Mouse (Mus musculus) lung, embryonic 14.5 days (tissue): ENCODE measurements around the gene Tex14. TPM values are rescaled to one million over a fixed set of nuclear protein-coding genes. Genes with fewer than 3 reads are reported as not detected.
"Not testable (repeated sequence)": the region's sequence is repeated elsewhere in the genome, so short reads cannot be mapped to it uniquely, and the experiment has no call there.

Experiments used
- ATAC-seq: fragments of 200-750 bp; cut with Nextera tagmentation; 2 replicates; pipeline ENCODE4 v1.8.0; 2017; ENCODE audit warnings: mild to moderate bottlenecking, moderate TSS enrichment, moderate library complexity; ENCODE audit not compliant: insufficient read depth
- DNase-seq: peaks from one replicate; pipeline ENCODE4 v3.0.0-alpha.2; 2015
- H3K27ac ChIP-seq: fragments of 300-500 bp; sonication (generic); 2 replicates; pipeline ENCODE4 v1.5.1; 2014; ENCODE audit warnings: low read depth, mild to moderate bottlenecking, moderate library complexity
- H3K27me3 ChIP-seq: fragments of 300-500 bp; sonication (generic); 2 replicates; pipeline ENCODE4 v1.6.1; 2014; ENCODE audit warnings: low read length, control low read depth; ENCODE audit not compliant: insufficient read depth
- H3K36me3 ChIP-seq: fragments of 300-500 bp; sonication (generic); 2 replicates; pipeline ENCODE4 v1.6.1; 2014; ENCODE audit warnings: control low read depth; ENCODE audit not compliant: insufficient read depth
- H3K4me1 ChIP-seq: fragments of 300-500 bp; sonication (generic); 2 replicates; pipeline ENCODE4 v1.6.1; 2014; ENCODE audit warnings: antibody characterized with exemption, control low read depth; ENCODE audit not compliant: insufficient read depth
- H3K4me2 ChIP-seq: fragments of 300-500 bp; sonication (generic); 2 replicates; pipeline ENCODE4 v1.6.1; 2014; ENCODE audit warnings: mild to moderate bottlenecking
- H3K4me3 ChIP-seq: fragments of 300-500 bp; sonication (generic); 2 replicates; pipeline ENCODE4 v1.5.1; 2014; ENCODE audit warnings: low read depth, low read length
- H3K9ac ChIP-seq: fragments of 300-500 bp; sonication (generic); 2 replicates; pipeline ENCODE4 v1.6.1; 2014
- H3K9me3 ChIP-seq: fragments of 300-500 bp; sonication (generic); 2 replicates; pipeline ENCODE4 v1.6.1; 2016; ENCODE audit warnings: low read depth, low read length, control low read depth
- CTCF ChIP-seq: IDR thresholded peaks from 2 replicates; pipeline ENCODE4 v1.5.1; 2016; ENCODE audit warnings: antibody characterized with exemption, low read depth
- WGBS: fragments of 180-500 bp; shearing (Covaris S2); extraction: QIAGEN DNeasy Blood & Tissue Kit; methylation state at CpG from one replicate; pipeline ENCODE4 v1.1.7; 2014; 5-methylcytosine and 5-hydroxymethylcytosine counted together
- polyA plus RNA-seq: library from polyadenylated mRNA; unstranded; fragments of >200 nt; fragmentation: Nextera tagmentation; extraction: Ambion mirVana; gene quantifications from 2 replicates; pipeline ENCODE4 v1.2.1, GENCODE M21; 2014

Gene Tex14
- polyA plus RNA-seq, 1 experiment from 2014 or later: 0.21 TPM

DNA sequence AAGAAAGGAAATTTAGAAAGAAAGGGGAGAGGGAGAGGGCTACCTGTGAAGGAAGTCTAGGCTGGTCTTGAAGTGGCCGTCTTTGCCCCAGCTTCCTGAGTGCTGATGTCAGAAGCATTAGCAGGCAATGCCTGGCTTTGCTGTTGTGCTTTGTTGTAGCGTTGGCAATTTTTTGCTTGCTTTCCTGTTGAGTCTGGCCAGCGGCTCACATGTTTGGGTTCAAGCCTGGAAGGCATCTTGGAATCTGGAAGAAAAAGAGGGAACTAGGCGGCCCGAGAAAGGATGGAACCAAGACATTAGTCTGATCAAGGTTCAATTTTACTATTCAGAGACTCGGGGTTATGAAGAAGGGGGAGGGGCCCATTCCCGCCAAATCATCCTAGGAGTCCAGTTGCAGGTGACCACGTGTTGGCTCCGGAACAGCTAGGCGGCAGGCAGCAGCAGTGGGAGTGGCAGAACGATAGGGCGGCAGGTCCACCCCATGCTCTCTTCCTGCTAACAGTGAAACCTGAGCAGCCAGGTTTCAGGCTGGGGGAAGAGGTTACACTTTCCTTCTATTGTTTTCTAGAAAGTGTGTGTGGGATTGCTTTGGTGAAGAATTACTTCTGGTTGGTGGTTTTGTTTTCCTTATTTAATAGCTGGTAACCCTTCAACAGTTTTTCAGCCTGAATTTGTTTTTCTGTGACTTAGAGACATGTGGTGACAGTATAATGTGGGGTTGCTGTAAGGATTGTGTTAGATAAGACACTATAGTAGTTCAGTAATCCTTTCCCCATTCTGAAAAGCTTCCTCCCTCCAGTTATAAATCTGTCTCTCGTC lies 48.6 kb downstream of the Tex14 start:
- Histone ChIP-seq H3K4me1 (no peaks in the 10 kb centered on the region), H3K9me3 (no peaks in the 10 kb centered on the region), H3K36me3 (no peaks in the 10 kb centered on the region), H3K4me3 (no peak overlapping the region), H3K27ac (0 out of 2 replicates have a peak overlapping the region, but pooled peaks have one; percentile 26), H3K27me3 (no peaks in the 10 kb centered on the region), H3K4me2 (no peak overlapping the region), H3K9ac (no peak overlapping the region)
- 14% methylated on average over 13 of the region's 13 CpGs for WGBS
- no peak for DNase-seq
- TF ChIP-seq CTCF: no peak
- ATAC-seq: no peak

DNA sequence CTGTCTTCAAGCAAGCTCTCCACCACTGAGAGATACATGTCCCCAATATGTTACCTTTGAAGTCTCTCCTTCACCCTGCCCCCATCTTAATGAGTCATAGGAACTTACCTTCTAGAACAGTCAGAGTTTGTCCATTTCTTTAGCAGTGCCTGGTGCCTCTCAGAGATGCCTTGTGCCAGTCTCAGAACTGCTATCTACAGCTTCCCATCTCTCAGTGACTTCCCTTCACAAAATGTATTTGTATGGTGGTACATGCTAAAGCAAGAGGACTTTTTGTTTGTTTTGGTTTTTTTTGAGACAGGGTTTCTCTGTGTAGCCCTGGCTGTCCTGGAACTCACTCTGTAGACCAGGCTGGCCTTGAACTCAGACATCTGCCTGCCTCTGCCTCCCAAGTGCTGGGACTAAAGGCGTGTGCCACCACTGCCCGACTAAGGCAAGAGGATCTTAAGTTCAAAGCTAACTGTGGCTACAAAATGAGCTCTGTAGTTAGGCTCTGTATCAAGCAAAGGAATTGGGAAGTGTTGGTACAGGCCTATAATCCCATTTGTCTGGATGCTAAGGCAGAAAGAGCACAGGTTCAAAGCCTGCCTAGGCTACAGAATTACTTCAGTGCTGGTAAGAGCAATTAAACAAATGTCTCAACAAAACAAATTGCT lies 49.3 kb downstream of the Tex14 start:
- H3K9ac ChIP-seq: no peak overlapping the region
- H3K9me3 ChIP-seq: no peaks in the 10 kb centered on the region
- H3K36me3 ChIP-seq: no peaks in the 10 kb centered on the region
- WGBS: 77% methylated on average over 2 of the region's 2 CpGs
- no peaks in the 10 kb centered on the region for H3K4me1 ChIP-seq
- DNase-seq (no peak), ATAC-seq (no peak)
- no peak overlapping the region for H3K27ac ChIP-seq
- H3K4me3 ChIP-seq: no peak overlapping the region
- H3K4me2 ChIP-seq: no peak overlapping the region
- TF ChIP-seq CTCF: no peak
- H3K27me3 ChIP-seq: no peaks in the 10 kb centered on the region

DNA sequence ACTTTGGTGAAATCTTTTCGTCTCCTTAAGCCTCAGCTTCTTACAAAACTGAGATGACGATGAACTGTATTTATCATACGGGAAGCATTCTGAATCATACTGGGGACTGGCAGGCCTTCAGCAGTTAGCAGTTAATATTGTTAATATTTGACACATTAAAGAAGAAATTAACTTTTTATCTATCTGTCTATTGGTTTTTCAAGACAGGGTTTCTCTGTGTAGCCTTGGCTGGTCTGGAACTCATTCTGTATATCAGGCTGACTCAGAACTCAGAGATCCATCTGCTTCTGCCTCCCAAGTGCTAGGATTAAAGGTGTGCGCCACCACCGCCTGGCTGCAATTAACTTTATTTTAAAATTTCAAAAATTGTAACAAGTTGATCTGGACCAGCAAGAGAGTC lies 50.7 kb downstream of the Tex14 start:
- Histone ChIP-seq H3K27me3 (no peaks in the 10 kb centered on the region), H3K4me3 (no peak overlapping the region), H3K4me2 (no peak overlapping the region), H3K9ac (no peak overlapping the region), H3K9me3 (no peaks in the 10 kb centered on the region), H3K36me3 (no peaks in the 10 kb centered on the region), H3K27ac (no peak overlapping the region), H3K4me1 (no peaks in the 10 kb centered on the region)
- TF ChIP-seq CTCF: no peak
- no peak for ATAC-seq
- WGBS: 91% methylated on average over 5 of the region's 5 CpGs
- no peak for DNase-seq

DNA sequence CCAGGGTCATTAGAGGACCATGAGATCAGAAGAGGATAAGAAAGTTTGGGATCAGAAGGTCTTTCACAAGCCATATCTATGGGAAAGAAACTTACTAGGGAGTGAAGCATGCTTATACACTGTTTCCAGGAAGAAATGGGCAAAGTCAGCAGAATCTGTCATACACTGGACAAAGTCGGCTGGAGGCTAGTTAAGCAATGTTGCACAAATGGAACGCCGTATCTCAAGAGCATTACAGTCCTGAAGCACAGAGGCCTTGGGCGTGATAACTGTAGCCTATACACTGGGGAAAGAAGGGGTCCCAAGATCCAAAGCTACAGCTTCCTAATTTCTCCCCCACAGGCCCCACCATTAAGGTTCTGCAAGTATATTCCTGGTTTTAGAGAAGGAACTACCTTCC lies 51.1 kb downstream of the Tex14 start:
- no peak overlapping the region for H3K9ac ChIP-seq

DNA sequence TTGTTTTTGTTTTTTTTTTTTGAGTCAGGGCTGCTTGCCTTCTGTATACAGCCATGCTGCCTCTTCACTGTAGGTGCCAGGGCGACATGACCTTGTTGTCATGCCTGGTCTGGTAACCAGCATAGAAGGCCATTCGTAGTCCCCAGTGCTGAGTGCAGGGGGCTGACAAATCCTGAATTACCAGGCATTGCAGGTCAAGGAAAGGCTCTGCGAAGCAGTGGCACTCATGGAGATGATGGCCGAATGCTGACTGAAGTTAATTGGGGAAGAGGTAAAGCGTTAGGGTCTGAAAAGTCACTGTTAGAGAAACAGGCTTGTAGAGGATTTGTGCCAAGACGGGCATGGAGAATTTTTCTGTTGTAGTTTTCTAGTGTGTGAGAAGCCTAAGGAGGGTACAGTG lies 55.7 kb downstream of the Tex14 start:
- DNase-seq (no peak), ATAC-seq (no peak)
- Histone ChIP-seq H3K4me3 (no peak overlapping the region), H3K36me3 (no peaks in the 10 kb centered on the region), H3K27ac (no peak overlapping the region), H3K4me1 (no peaks in the 10 kb centered on the region), H3K4me2 (no peak overlapping the region), H3K9ac (no peak overlapping the region), H3K27me3 (no peaks in the 10 kb centered on the region), H3K9me3 (no peaks in the 10 kb centered on the region)
- 86% methylated on average over 6 of the region's 6 CpGs for WGBS
- TF ChIP-seq CTCF: no peak

More for the DNA sequence above, 51.1 kb downstream of the Tex14 start:
- TF ChIP-seq CTCF: no peak
- whole genome bisulfite sequencing: 88% methylated on average over 4 of the region's 4 CpGs
- H3K9me3 ChIP-seq: no peaks in the 10 kb centered on the region
- no peak overlapping the region for H3K27ac ChIP-seq
- no peaks in the 10 kb centered on the region for H3K27me3 ChIP-seq
- H3K4me2 ChIP-seq: no peak overlapping the region
- ATAC-seq: no peak
- no peak for DNase-seq
- H3K4me3 ChIP-seq: no peak overlapping the region
- no peaks in the 10 kb centered on the region for H3K4me1 ChIP-seq
- H3K36me3 ChIP-seq: no peaks in the 10 kb centered on the region

DNA sequence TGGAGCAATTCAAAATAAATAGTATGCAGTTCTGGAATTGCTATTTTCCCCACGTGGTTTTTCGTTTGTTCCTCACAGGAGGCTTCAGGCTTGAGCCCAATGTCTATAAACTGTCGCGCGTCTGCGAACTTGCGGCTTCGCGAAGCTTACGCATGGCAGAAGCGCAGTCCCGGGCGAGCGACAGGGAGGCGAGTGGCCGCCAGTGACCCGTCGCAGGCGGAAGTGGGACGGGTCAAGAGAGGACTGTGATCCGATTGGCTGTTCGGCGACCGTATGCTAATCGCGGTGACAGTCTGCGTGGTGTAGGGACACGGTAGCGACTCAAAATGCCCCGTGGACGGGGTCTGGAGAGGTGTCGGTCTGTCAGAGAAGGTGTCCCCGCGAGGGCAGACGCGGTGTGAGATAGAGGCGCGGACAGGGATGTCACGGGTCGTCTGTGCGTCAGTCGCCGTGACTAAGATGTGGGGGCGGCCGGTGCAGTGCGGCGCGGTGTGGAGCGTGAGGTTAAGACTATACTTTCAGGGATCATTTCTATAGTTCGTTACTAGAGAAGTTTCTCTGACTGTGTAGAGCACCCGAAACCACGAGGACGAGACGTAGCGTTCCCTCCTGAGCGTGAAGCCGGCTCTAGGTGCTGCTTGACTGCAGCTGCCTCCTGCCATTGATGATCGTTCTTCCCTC lies 57.1 kb downstream of the Tex14 start:
- H3K4me1 ChIP-seq, H3K9me3 ChIP-seq, H3K9ac ChIP-seq, H3K27me3 ChIP-seq, H3K36me3 ChIP-seq: not testable (repeated sequence)
- WGBS: under 1% methylated on average over 23 of the region's 58 CpGs
- peak; percentile 85 for DNase-seq
- H3K4me3 ChIP-seq: peak overlapping the region; percentile 10; the same call in 1 of the 2 replicates
- peak overlapping the region; percentile 32; the same call in 1 of the 2 replicates for H3K27ac ChIP-seq
- peak overlapping the region; percentile 55 for H3K4me2 ChIP-seq
- ATAC-seq: peak; percentile 99
